Mouse (Mus musculus) right cerebral cortex, postnatal 4 days (tissue): ENCODE measurements around the gene Prcd.
"Not testable (repeated sequence)": the region's sequence is repeated elsewhere in the genome, so short reads cannot be mapped to it uniquely, and the experiment has no call there.

Experiments used
- DNase-seq: peaks from one replicate; pipeline ENCODE4 v3.0.0-alpha.2; 2022

Prcd gene

DNA sequence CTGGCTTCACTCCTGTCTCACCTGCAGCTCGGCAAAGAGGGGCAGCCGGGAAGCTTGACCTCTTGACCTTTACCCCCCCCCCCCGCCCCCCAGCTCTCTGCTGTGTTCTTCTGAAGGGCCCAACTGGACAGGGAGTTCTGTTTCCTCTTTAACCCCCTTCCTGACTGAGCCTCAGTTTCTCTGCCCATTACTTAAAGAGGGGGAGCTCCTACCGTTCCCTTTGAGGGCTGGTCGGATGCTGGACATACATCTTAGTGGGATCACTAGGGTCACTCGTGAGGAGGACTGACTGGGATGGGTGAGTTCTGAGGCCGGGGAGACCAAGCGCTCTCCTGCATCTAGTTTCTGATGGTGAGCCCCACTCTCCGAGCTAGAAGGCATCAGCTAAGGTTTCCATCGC is at the start of gene Prcd:
Prcd (plus strand) TSS at position 301 of the 400 bp plus-strand sequence.
- DNase-seq, result no peak

DNA sequence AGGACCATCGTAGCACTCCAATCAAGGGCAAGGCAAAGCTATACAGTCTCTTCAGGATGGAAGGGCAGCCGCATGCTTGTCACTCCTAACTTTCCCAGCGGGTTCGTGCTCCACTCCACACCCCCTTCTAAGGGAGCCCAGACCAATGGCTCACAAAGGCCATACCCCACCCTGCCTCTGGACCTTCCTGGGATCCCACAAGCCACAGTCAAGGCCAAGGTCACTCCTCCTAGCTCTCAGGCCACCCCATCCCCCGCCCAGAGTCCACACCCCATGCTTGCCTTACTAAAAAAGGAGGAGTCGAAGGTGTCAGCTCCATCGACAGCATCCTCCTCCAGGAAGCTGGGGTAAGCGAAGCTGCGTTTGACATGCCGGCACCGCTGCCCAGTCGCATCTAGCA is 49.2 kb upstream of the Prcd start:
- DNase-seq, result no peak

DNA sequence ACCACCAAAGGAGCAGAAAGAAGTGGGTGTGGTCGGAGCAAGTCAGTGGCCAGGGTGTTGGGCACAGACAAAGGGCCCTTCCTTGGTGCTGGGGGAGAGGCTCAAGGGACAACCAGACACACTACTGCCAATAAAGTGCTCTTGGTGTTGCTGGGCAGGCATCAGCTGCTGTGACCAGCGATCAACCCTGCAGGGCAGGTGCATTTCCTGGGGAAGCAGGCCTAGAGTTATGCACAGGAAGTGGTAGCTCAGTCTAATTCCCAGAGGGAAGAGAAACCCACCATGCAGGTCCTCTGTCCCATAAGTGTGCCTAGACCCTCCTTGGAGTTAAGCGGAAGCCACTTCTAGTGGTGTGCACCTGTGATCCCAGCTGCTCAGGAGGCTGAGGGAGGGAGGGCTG is 45.6 kb upstream of the Prcd start:
- no peak for DNase-seq

DNA sequence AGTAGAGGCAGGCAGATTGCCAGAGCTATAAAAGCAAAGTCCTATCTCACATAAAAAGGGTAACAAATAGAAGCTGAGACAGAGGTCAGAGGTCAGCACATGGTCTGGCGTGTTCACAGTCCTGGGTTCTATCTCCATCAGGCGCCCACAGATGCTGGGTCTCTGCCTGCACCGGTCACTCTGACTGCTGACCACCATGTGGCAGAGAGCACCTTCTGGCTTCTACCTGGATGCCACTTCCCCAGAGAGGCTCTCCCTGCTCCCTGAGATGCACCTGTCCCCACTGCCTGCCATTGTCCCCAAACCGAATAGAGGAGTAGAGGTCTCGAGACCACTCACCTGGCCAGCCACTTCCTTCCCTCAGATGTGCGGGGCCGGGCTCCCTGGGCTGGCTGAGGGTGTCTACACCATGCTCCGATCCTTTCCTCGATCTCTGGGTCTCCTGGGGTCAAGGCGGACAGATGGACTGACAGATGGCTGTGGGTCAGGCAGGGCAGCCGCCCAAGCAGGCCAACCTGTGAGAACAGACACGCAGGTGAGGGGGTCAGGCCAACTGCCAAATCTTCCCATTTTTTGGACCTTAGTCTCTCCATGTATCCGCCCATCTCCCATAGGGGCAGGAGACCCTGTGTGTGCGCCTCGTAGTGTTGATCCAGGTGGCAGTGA is 43.2 kb upstream of the Prcd start:
- DNase-seq, result no peak

DNA sequence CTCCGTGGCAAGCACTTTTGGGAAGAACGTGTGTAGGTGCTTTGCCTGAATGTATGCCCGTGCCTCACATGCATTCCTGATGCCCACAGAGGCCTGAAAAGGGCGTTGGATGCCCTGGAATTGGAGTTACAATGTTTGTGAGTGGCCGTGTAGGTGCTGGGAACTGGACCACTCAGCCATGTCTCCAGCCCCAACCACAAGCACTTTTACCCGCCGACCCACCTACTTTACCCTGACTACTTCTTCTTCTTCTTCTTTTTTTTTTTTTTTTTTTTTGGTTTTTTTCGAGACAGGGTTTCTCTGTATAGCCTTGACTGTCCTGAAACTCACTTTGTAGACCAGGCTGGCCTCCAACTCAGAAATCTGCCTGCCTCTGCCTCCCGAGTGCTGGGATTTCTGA is 42.2 kb upstream of the Prcd start:
- DNase-seq, result not testable (repeated sequence)

DNA sequence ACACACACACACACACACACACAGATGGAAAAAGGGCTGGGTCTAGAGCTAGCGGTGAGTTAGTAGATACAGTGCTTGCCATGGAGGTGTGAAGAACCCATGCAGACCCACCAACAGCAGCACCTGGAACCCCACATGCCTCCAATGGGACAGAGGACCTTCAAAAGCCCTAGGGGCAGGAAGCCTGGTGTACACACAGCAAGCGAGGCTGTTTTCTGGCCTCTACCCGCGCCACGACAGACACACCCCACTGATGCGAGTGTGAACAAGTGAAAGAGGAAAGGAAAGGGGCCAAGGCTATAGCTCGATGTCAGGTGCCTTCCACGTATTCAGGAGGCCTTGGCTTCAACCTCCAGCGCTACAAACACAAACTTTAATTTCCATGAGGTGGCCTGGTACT is 41.5 kb upstream of the Prcd start:
- DNase-seq, result no peak

DNA sequence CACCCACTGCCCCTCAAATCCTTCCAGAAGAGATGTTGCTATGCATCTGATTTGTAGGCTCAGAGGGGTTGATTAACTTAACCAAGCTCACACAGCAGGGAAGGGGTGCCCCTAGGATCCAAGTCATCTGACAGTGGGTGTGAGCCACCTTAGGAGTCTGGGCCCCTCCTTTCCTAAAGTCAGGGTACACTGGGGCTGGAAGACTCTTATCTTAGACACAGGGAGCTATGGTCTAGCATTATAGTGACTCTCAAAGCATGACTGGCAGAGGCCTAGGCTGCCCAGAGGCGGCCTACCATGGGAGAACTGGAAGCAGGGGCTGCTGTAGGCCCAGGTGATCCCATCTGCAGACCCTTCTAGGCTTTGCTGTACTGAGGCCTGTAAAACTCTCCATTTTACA is 40.8 kb upstream of the Prcd start:
- no peak for DNase-seq

DNA sequence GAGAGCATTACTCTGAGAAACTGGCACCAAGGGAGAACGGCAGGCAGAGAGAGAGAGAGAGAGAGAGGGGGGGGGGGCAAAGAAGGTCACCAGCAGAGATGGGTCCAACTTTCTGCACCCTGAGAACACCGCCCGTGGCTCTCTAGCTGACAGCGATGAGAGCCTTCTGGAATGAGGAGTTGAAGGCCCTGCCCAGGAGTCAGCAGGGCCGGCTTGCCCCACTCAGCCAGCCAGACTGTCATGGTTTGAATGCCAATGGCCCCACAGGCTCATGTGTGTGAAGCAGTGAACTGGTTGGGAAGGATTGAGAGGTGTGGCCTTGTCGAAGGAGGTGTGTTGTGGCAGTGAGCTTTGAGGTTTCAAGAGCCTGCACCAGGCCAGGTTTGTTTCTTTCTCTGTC is 40.1 kb upstream of the Prcd start:
- DNase-seq, result no peak

DNA sequence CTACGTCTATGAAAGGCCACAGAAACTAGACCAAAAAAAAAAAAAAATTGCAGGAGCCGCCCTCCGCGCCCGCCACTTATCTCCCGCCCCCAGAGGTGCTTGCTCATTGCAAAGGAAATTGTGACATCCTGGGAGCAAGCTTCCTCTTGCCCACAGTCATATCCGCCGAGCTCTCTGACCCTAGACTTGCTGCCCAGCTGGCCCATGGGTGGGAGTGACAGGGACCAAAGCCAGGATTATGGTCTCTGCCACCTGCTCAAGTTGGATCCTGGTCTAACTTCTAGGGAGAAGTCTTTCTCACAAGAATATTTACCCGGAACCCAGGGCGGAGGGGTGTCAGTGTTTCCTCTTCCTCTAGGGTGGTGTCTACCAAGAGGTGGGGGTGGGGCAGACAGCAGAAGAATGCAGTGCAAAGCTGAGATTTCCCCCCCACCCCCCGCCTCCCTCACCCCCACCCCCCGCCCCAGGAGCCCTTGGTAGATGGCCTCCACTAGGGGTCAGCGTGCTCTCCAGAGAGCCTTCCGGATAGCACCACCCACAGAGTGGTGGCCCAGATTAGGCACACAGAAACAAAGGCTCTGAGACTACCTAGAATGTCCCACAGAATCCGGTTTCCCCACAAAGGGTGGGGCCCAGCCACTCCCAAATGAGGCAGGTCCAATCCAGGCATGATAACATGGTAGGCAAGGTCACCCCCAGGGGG is 37.4 kb upstream of the Prcd start:
- no peak for DNase-seq

DNA sequence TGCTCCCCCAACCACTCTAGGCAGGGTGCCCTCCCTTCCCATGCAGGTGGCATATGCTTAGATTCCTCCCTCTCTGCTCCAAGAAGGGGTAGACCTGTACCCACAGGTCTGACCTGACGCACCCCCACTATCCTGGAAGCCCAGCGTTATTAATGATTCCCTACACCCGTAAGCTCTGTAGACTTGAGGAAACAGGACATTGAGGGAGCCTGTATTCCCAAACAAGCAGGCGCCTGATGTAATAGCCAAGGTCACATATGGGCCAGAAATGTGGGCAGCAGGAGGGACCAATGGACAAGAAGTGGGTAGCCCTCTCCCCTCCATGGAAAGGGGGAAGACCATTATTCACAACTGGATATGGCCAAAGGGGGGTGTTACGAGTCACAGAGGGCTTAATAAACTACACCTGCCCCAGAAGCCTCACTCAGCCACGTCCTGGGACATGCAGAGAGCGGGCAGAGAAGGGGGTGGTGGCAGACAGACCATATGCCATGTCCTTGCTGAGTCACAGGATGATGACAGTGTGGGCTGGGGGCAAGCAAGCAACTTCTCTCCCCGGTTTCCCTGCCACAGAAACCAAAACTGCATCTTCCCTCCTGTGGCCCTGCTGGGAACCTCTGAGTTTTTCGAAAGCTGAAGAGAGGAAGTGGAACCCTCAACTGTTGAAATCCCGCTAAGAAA is 36.8 kb upstream of the Prcd start:
- no peak for DNase-seq

DNA sequence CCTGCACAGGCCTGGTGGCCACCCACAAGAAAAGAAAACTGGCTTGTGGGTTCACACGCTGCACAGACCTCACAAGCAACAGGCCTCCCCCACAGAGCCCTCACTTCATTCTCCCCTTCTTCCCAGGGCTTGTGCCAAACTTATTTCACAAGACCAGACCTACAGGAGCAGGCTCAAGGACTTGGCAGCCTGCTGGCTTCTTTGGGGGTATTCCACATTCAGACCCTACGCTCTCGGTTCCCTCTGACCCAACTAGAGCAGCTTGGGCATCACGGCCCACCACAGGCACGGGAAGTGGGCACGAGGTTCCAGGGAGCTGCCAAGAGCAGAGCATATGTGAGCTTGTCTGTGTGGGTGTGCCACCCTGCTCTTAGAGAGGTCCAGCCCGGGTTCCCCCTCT is 35.7 kb upstream of the Prcd start:
- DNase-seq, result no peak

DNA sequence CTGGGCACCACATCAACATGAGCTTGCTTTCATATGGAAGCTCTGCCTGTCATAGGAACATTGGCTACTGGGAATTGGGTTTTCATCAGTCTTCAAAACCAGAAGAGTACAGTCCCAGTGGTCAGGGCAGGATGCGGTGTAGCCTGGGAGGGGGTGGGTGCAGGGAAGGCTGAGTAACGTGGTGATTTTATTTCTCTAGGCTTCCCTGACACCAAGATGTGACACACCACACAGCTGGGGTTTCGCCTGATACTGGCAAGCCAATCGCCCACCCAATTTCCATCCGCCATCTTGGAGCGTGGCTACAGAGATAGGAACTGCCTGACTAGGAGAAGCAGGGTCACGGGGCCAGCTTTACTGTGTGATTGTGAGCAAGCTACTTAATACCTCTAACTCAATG is 34.7 kb upstream of the Prcd start:
- DNase-seq, result no peak

DNA sequence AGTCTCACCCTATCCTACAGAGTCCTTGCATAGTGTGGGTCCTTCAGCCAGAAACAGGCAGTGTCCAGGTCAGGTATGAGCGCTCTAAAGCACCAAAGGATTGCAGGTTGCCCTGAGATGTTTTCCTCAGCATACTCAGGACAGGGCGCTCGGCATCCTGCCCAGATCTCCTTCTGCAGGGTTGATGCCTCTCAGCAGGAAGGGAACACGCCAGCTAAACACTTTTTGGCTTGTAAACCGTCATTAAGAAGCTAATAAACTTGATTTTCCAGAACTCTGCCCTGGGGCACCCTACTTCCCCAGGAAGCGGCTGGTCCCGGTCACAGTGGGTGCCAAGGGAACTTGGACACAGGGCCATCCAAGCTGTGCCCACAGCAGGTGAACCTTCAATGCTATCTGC is 34.2 kb upstream of the Prcd start:
- no peak for DNase-seq

DNA sequence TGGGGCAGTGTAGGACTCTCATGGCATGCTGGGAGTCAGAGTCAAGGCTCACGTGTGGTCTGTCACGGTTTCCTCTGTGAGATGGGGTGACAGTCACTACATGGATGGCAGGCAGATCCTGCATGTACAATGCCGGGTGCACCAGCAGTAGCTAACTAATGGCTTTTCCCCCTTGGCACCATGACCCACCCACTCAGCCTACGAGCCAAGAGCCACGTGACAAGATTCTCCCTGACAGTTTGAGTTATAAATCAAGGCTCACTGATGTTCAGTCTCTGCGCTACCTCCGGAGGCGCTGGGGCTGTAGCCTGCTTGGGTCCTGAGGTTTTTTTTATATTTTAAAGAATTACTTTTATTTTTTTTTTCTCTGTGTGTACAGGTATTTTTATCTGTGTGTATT is 33.8 kb upstream of the Prcd start:
- no peak for DNase-seq

DNA sequence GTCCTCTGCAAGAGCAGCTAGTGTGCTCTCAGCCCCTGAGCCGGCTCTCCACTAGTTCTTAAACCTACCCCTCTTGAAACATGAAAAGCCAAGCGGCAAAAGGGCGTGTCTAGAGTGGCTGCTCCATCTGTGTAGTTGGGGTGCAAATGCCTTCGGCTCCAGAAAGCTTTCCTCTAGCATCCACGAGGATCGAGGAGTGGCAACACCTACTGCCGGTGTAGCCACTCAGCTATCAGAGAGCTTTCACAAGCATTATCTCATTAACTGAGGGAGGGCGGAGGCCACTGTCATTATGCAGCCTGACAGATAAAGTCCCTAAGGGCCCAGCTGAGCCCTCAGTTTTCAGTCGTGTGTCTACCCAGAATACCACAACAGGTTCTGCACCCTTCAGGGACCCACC is 33.3 kb upstream of the Prcd start:
- no peak for DNase-seq

DNA sequence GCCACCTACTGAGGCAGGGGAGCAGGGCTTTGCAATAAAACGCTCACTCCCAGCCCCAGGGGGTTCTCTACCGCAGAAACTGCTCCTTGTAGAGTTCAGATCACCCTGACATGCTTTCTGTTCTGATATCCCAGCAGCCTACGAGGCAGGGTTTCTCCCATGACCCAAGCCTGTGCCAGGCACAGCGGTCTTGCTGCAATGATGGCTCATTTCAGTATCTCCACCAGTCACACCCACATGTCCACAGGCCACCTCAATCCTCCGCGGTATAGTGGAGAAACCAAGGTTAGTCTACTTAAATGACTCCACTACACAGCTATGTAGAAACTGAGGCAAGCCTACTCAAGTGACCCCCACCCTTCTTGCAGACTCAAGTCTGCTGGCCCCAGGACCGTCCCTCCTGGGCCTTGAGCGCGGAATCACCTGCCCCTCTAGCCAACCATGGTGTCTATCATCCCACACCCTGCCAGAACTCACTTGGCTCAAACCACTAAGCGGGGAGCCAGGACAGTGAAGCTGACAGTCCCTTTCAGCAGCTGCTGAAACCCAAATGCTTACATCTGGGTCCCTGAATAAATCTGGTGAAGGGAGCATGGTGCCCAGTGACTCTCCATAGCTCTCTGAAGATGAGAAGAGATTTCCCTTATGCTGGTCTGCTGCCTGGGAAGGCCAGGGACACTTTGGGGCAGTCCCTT is 32.6 kb upstream of the Prcd start:
- DNase-seq, result no peak

DNA sequence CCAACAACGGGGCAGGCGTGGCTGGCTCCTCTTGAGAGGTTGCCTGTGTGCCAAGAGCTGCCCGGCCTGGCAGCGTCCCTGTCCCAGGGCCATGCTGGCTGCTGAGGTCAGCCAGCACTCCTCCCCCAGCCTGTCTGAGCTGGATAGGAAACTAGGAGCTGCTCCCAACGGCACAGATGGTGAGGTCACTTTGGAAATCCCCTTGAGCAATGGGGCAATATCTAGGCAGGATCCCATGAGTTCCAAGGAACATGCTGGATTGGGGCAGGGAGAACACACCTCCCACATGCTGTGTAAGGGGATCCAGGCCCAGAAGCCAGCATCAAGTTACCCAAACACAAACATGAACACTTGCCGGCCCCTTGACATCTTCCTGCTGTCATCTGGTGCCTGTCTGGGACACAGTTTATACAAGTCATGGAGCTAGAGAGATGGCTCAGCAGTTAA is 32.1 kb upstream of the Prcd start:
- peak; percentile 18 for DNase-seq

DNA sequence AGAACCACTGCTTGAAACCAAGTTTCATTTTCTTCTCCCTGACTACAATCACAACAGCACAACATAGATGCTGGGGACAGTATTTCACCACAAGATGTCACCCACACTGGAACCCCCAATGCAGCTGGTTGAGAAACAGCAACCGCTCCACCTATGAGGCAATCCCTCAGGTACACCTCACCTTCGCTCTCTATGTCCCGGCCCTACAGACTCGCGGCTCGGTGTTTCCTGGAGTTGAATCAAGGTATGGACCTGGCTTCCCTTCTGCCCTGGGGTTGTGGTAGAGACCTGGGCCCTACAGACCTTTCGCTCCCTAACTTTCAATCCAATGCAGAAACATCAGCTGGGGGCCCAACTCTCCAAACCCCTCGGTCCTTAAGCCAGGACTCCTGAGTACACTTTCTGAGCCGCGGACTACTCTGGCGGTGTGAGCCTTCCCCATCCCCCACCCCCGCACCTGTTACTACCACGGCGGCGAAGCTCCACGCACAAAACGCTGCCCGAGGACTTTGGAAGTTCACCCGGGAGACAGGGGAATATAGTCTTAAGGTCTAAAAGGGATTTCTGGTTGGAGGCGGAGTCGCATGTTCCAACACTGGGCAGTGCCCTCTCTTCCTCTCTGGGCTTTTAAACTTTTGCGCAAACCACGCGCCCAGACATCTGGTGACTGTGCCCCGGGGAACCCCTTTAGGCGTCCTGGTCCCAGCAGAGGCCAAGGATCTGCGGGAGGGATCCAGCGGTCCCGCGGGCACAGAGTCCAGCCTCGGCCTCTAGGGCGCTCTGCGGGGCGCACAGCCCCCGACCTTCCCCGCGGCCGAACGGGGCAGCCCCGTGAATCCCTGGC is 29.8 kb upstream of the Prcd start:
- DNase-seq, result no peak

DNA sequence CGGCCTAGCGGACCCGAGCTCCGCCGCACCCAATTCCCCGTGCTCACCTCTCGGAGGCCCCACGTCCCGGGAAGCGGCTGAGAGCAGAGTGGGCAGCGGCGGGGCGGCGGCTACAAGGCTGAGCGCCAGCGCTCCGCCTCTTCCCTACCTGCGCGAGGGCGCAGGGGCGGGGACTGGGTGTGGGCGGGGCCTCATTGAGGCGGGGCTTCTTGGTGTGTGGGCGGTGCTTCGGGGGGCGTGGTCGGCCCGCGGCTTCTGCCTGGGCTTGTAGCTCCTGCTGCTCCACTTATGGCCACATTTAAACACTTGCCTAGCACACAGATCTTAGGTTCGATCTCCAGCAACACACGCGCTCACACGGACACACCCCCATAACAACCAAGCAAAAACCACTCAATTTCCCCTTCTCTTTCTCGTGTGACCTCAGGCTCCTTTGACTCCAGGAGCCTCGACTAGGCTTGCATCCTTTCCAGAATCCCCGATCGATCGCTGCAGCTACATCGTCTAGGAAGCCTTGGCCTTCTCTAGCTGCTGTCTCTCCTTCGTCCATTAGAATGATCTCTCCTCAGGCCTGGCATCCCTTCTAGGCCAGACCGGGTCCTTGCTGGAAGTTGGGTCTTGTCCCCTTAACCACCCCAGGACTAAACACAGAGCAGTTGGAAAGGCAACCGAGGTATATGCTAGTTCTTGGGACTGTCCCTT is 29.1 kb upstream of the Prcd start:
- peak; percentile 34 for DNase-seq

DNA sequence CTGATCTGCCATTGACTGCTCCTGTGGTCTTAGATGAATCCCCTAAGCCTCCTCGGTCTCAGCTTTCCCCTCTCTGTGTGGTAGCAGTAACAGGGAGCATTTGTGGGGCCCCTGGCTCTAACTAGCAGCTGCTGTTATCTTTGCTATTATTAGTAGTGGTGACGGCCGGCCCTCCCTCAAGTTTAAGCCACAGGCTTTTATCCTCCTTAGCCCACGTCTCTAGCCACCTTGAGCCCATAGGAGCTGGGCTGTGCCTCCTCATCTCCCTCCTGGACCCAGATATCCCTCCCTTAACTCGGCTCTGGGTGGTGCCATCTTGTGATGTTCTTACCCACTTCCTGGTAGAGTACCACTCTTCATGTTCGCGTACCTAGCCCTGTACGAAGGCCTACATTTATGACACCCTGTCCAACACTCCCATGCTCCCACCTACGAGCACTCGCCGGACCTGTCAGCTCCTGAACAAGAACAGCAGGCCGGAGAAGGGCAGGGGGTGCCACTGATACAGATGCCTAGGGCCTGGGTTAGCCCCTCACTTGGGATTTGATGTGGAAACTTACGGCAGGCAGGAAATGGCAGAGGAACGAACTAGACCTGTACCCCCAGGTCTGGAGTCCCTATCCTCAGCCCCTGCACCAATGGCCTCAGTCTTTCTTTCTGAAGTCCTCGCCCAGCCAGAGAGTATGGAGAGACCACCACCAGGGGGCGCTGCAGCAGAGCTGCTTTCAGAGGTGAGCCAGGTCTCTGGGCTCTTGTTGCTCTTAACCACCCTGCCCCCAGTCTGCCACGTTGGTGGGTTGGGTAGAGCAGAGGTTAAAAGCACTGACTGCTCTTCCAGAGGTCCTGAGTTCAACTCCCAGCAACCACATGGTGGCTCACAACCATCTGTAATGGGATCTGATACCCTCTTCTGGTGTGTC is 28.0 kb upstream of the Prcd start:
- peak; percentile 60 for DNase-seq
